In genomic region chr10:117663865-117664200, GRCm38 (mm10) we compare ENCODE assay signal across 9 mouse cellular contexts. TPM values are rescaled to one million over a fixed set of nuclear protein-coding genes. Genes with fewer than 3 reads are reported as not detected.
DNase-seq lines count a peak whose midpoint lies in the region; ATAC-seq and TF ChIP-seq lines count a peak whose summit lies in the region.
"Had no signal": no experiment of that assay in that cellular context is flagged by ENCODE, and none has a peak within 500 bp of the region (broad histone marks: within the 10 kb centered on the region; RNA-seq: fewer than 3 reads in every experiment).

No protein-coding gene starts in this region.

- no peak for ATAC-seq in heart, embryonic 16.5 days (replicated peaks; ENCODE audit: extremely low read depth, insufficient read depth, low FRiP score)
- ATAC-seq in hindbrain, embryonic 12.5 days (ENCODE audit: low FRiP score): no peak
- ATAC-seq in limb, embryonic 13.5 days (ENCODE audit: low FRiP score, low read depth): peak; percentile 46; the same call in 1 of the 2 replicates
- no peak for ATAC-seq in midbrain, postnatal 0 days (ENCODE audit: low FRiP score)
- ATAC-seq: Patski had no signal

- DNase-seq in heart, adult 18-20 months: no peak
- DNase-seq in midbrain, postnatal 0 days (ENCODE audit: low spot score): no peak
- no peak for DNase-seq in cerebellum, postnatal 4 days (ENCODE audit: low spot score in 2 of 2)
- DNase-seq in cerebellum, postnatal 36 days: no peak
- no peak for DNase-seq in thymus, postnatal 14 days

- H3K36me3 ChIP-seq in heart, embryonic 16.5 days (ENCODE audit: control insufficient read depth, insufficient read depth): no peaks in the 10 kb centered on the region
- no peaks in the 10 kb centered on the region for H3K36me3 ChIP-seq in hindbrain, embryonic 12.5 days
- no peaks in the 10 kb centered on the region for H3K36me3 ChIP-seq in limb, embryonic 13.5 days
- no peaks in the 10 kb centered on the region for H3K36me3 ChIP-seq in midbrain, postnatal 0 days (ENCODE audit: insufficient read depth, low read length)

- H3K4me2 ChIP-seq in heart, embryonic 16.5 days (ENCODE audit: low read depth, low read length): peak overlapping the region; percentile 63
- H3K4me2 ChIP-seq in hindbrain, embryonic 12.5 days (replicated peaks): peak overlapping the region; percentile 27
- peak overlapping the region; percentile 50 for H3K4me2 ChIP-seq in limb, embryonic 13.5 days (replicated peaks)
- H3K4me2 ChIP-seq in midbrain, postnatal 0 days (ENCODE audit: low read depth, low read length, poor library complexity, severe bottlenecking): peak overlapping the region; percentile 18; the same call in 1 of the 2 replicates

- no peaks in the 10 kb centered on the region for H3K9me3 ChIP-seq in heart, embryonic 16.5 days (replicated peaks; ENCODE audit: control insufficient read depth, low read length)
- H3K9me3 ChIP-seq in hindbrain, embryonic 12.5 days (replicated peaks): no peaks in the 10 kb centered on the region
- H3K9me3 ChIP-seq in limb, embryonic 13.5 days: no peaks in the 10 kb centered on the region
- no peaks in the 10 kb centered on the region for H3K9me3 ChIP-seq in midbrain, postnatal 0 days (ENCODE audit: low read length)

- H3K27me3 ChIP-seq in heart, embryonic 16.5 days (ENCODE audit: control insufficient read depth, insufficient read depth, low read length): no peaks in the 10 kb centered on the region
- H3K27me3 ChIP-seq in hindbrain, embryonic 12.5 days: no peaks in the 10 kb centered on the region
- no peaks in the 10 kb centered on the region for H3K27me3 ChIP-seq in limb, embryonic 13.5 days
- H3K27me3 ChIP-seq in midbrain, postnatal 0 days (ENCODE audit: insufficient read depth, low read length): no peaks in the 10 kb centered on the region
- H3K27me3 ChIP-seq: Patski had no signal

- H3K4me1 ChIP-seq in heart, embryonic 16.5 days (ENCODE audit: control insufficient read depth, insufficient read depth, low read length): peaks cover 2% of the 10 kb centered on the region; the same call in 1 of the 2 replicates
- peaks cover 7% of the 10 kb centered on the region; the same call in 1 of the 2 replicates for H3K4me1 ChIP-seq in hindbrain, embryonic 12.5 days
- H3K4me1 ChIP-seq in limb, embryonic 13.5 days: peaks cover 32% of the 10 kb centered on the region
- H3K4me1 ChIP-seq in midbrain, postnatal 0 days (ENCODE audit: insufficient read depth, low read length): no peaks in the 10 kb centered on the region

- WGBS in heart, embryonic 16.5 days: 14% methylated on average over 9 of the region's 9 CpGs
- WGBS in hindbrain, embryonic 12.5 days: 14% methylated on average over 7 of the region's 9 CpGs
- 20% methylated on average over 9 of the region's 9 CpGs for WGBS in limb, embryonic 13.5 days
- 19% methylated on average over 9 of the region's 9 CpGs for WGBS in midbrain, postnatal 0 days

- H3K27ac ChIP-seq in heart, embryonic 16.5 days (ENCODE audit: low read length): no peak overlapping the region
- no peak overlapping the region for H3K27ac ChIP-seq in hindbrain, embryonic 12.5 days
- no peak overlapping the region for H3K27ac ChIP-seq in limb, embryonic 13.5 days
- no peak overlapping the region for H3K27ac ChIP-seq in midbrain, postnatal 0 days (ENCODE audit: low read depth, low read length)

- H3K9ac ChIP-seq in heart, embryonic 16.5 days (ENCODE audit: low read length): 0 out of 2 replicates have a peak overlapping the region, but pooled peaks have one; percentile 25
- no peak overlapping the region for H3K9ac ChIP-seq in hindbrain, embryonic 12.5 days
- H3K9ac ChIP-seq in limb, embryonic 13.5 days: no peak overlapping the region
- no peak overlapping the region for H3K9ac ChIP-seq in midbrain, postnatal 0 days (replicated peaks; ENCODE audit: low read length, poor library complexity, severe bottlenecking)

- H3K4me3 ChIP-seq in heart, embryonic 16.5 days (ENCODE audit: low read length): peak overlapping the region; percentile 38
- H3K4me3 ChIP-seq in hindbrain, embryonic 12.5 days: no peak overlapping the region
- peak overlapping the region; percentile 17; the same call in 1 of the 2 replicates for H3K4me3 ChIP-seq in limb, embryonic 13.5 days
- H3K4me3 ChIP-seq in midbrain, postnatal 0 days (ENCODE audit: low read depth, low read length): no peak overlapping the region

- TF ChIP-seq CTCF in midbrain, postnatal 0 days (IDR thresholded peaks at IDR 0.05): no peak

RNA-seq across cellular contexts. Expression of gene Cpm, which starts 34.5 kb away (rescaled TPM):
- 3.7 and 8.3 TPM in 2 replicates for polyA plus RNA-seq in heart, embryonic 16.5 days (2015; fragmentation: Nextera tagmentation; extraction: Ambion mirVana)
- 1 to 10 TPM; 2.9 to 3.5 TPM for total RNA-seq in heart, adult 18-20 months (2021)
- polyA plus RNA-seq in hindbrain, embryonic 12.5 days (2016; fragmentation: Nextera tagmentation; extraction: Ambion mirVana): 6.0 and 7.8 TPM in 2 replicates
- polyA plus RNA-seq in limb, embryonic 13.5 days (2015; fragmentation: Nextera tagmentation; extraction: Ambion mirVana): 40.5 and 42.8 TPM in 2 replicates
- total RNA-seq in midbrain, postnatal 0 days (2014; rRNA removed): 3.9 TPM in 2 replicates
- 4.8 and 7.9 TPM in 2 replicates for polyA plus RNA-seq in midbrain, postnatal 0 days (2015; fragmentation: Nextera tagmentation; extraction: Ambion mirVana)

RNA-seq across cellular contexts. Expression of gene Mdm2, which starts 46.7 kb away (rescaled TPM):
- polyA plus RNA-seq in heart, embryonic 16.5 days (2015; fragmentation: Nextera tagmentation; extraction: Ambion mirVana): 42.7 and 55.3 TPM in 2 replicates
- total RNA-seq in heart, adult 18-20 months (2021): 10 to 100 TPM; 51.1 to 53.6 TPM
- 69.2 and 77.3 TPM in 2 replicates for polyA plus RNA-seq in hindbrain, embryonic 12.5 days (2016; fragmentation: Nextera tagmentation; extraction: Ambion mirVana)
- 47.3 and 49.5 TPM in 2 replicates for polyA plus RNA-seq in limb, embryonic 13.5 days (2015; fragmentation: Nextera tagmentation; extraction: Ambion mirVana)
- 65.1 and 69.9 TPM in 2 replicates for total RNA-seq in midbrain, postnatal 0 days (2014; rRNA removed)
- polyA plus RNA-seq in midbrain, postnatal 0 days (2015; fragmentation: Nextera tagmentation; extraction: Ambion mirVana): 23.2 and 28.7 TPM in 2 replicates

Comparison
In these comparisons a context has a peak if more than half of its experiments do, and no peak if none do; other contexts are left out.
1. H3K4me3 ChIP-seq: peak in heart, embryonic 16.5 days (single experiment) and limb, embryonic 13.5 days (single experiment); none in hindbrain, embryonic 12.5 days (single experiment) and midbrain, postnatal 0 days (single experiment).
2. Peak in every context shown above with its lines, with median percentiles within 50 percentile points of each other: H3K4me2 ChIP-seq.